Mouse (Mus musculus) kidney, adult 2 months (tissue): ENCODE measurements around the gene Rapgef4.

Source experiments
- CTCF ChIP-seq: fragments of 200-500 bp; conservative IDR thresholded peaks from 2 replicates; pipeline ENCODE4 v1.5.1; 2011; ENCODE audit warnings: low read depth, mild to moderate bottlenecking, control low read depth, low read length, moderate library complexity, mixed read lengths; ENCODE audit not compliant: insufficient read depth, insufficient read length
- POLR2A ChIP-seq: fragments of 200-500 bp; IDR thresholded peaks from one replicate; pipeline ENCODE4 v1.6.1; 2011; ENCODE audit warnings: low read depth, low read length, control low read depth

- no peak for TF ChIP-seq POLR2A
- TF ChIP-seq CTCF, result no peak
Observed at GRCm38 (mm10) chr2:71986276-71986848, 5.3 kb downstream of the Rapgef4 start.
